Mouse (Mus musculus) heart, postnatal 36 days (tissue): ENCODE results near the gene Rnf216. TPM values are rescaled to one million over a fixed set of nuclear protein-coding genes. Genes with fewer than 3 reads are reported as not detected.

Experiments used
- DNase-seq, 2 experiments: peaks; one replicate each; pipeline ENCODE4 v3.0.0; 2021 to 2022
- intact Hi-C: fragments of 180-260 bp; cut with DNase I; formaldehyde crosslinking; loops from one replicate; pipeline ENCODE4 v1.15.1; 2025
- total RNA-seq, 2 experiments: library from RNA; stranded (reverse); gene quantifications; 2 replicates each; pipeline ENCODE4 v1.2.3; 2021

Gene Rnf216
- total RNA-seq, 2 experiments from 2014 or later, result 27.1 to 28.0 TPM

DNA sequence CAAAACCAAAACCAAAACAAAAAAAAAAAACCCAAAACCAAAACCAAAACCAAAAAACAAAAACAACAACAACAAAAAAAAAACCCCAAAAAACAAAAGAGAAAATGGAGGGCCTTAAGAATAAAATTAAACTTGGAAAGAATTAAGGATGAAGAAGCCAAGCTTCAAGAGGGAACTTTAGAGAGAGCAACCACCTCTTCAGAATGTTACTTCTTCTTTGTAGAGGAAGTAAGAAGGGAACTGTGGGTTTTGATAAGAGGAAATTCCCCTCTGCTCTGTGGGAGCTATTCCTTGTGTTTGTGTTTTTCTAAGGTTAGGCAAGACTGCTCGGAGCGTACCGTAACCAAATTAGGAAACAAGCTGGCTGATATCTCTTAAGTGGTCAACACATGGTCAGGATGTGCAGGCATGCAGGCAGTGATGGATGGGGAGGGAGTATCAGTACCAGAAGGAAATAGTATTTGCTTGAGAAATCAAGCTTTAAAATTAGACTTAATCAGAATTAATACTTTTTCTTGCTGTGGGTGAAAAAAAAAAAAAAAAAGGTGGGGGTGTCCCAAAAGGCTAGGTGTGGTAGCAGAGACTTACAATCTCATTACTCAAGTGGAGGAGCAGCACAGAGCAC is 57.2 kb downstream of the Rnf216 start:
- DNase-seq, result no peak
- intact Hi-C loops, result no loop called here

DNA sequence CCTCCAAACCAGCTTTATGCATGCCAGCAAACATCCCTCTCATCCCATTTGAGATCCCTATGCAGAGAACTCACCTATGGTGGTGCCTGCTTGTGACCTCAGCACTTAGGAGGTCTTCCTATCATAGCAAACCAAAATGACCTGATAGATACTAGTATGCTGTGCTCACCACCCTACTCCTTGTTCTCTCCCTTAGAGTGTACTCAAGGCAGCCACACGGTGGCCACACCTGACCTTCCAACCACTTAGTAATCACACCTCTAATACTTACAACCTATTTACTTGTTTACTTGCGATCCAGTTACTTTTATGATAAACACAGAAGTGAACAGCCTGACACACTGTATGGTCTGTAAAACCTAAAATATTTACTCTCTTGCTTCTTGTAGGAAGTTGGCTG is 58.1 kb downstream of the Rnf216 start:
- DNase-seq, result no peak
- intact Hi-C loops, result no loop called here

GRCm38 (mm10) chr5:143053132-143053972 is 59.4 kb downstream of the Rnf216 start:
- intact Hi-C loops, result no loop called here
- DNase-seq, result no peak

GRCm38 (mm10) chr5:143052677-143053076 is 60.1 kb downstream of the Rnf216 start:
- no peak for DNase-seq
- intact Hi-C loops, result no loop called here

DNA sequence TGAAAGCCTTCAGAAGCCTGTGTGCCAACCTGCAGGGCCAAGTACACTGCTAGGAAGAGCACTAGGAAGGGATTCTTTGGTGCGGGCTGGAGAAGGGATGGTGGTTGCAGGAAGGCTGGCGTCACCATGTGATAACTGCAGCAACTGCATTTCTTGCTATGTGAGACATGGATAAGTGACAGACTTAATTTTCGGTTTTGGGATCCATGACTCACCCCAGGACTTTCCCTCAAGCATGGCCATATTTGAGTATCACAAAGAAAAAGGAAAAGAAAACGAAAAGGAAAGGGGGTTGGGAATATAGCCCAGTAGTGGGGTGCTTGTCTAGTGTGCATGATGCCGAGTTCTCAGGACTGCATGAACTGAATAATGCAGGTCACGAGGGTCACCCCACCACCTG is 60.9 kb downstream of the Rnf216 start:
- DNase-seq, result no peak
- intact Hi-C loops, result no loop called here

DNA sequence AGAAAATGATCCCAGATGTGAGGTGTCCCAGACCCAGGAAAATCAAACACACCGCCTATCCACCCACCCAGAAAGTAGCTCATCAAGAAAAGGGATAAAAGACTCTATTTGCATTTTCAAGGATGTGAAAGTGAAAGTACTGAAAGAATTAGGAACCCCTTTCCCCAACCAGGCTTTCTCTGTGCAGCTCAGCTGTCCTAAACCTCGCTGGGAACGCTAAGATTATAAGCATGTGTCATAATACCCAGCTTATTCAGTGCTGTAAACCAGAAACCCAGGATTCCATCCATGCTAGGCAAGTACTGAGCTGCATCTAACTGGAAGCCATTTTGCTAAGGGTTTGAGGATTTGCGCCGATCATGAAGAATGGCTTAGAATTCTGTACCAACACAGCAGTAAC is 62.5 kb downstream of the Rnf216 start:
- intact Hi-C loops, result no loop called here
- DNase-seq, result no peak

DNA sequence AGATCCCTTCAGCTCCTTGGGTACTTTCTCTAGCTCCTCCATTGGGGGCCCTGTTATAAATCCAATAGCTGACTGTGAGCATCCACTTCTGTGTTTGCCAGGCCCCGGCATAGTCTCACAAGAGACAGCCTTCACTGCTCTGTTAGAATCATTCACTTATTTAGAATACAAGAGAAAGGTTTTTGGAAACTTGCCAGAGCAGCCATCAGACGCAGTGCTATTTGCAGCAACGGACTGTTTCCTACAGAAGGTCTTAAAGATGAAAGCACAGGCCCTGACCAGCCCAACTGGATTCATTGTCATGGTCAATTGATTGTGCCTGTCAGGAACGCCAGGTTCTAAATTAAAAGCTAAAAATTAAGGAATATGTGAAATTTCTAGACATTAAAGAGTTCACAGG is 63.0 kb downstream of the Rnf216 start:
- intact Hi-C loops, result no loop called here
- DNase-seq, result no peak

DNA sequence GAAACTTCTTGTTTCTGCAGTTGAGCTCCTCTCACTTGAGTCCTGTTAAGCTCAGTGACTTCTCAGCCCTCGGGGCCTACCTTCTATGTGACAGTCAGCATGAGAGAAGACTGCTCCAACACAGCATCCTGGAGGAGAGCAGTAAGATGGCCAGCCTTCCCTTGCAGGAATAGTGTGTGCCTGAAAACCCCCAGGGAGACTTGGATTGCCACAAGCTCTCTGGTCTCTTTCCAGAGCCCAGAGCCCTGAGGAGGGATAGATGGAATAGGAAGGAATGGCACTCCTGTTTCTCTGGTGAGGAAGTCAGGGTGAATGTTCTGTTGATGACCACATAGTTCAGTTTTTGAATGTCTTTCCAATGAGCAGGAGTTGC is 63.8 kb downstream of the Rnf216 start:
- no peak for DNase-seq
- intact Hi-C loops, result no loop called here

- DNase-seq, result no peak
- intact Hi-C loops, result no loop called here
These were observed 64.4 kb downstream of the Rnf216 start for GRCm38 (mm10) chr5:143048232-143049012.

GRCm38 (mm10) chr5:143047586-143047985 is 65.2 kb downstream of the Rnf216 start:
- no peak for DNase-seq
- intact Hi-C loops, result no loop called here

- DNase-seq, result no peak
- intact Hi-C loops, result loop anchor here (2.0 kb wide), 1 partner anchor 23 kb away; no protein-coding TSS in a partner anchor
These were observed 68.9 kb downstream of the Rnf216 start for GRCm38 (mm10) chr5:143043902-143044301.

GRCm38 (mm10) chr5:143043285-143043684 is 69.5 kb downstream of the Rnf216 start:
- DNase-seq, result peak in 1 of 2 experiments; percentile 19
- intact Hi-C loops, result loop anchor here (2.0 kb wide), 1 partner anchor 24 kb away; no protein-coding TSS in a partner anchor

- no peak for DNase-seq
- intact Hi-C loops, result no loop called here
These were observed 74.0 kb downstream of the Rnf216 start for GRCm38 (mm10) chr5:143038794-143039193.

GRCm38 (mm10) chr5:143037201-143037600 is 75.6 kb downstream of the Rnf216 start:
- intact Hi-C loops, result loop anchor here (1.0 to 2.0 kb wide), 2 partner anchors 101 to 158 kb away; no protein-coding TSS in a partner anchor
- DNase-seq, result no peak

DNA sequence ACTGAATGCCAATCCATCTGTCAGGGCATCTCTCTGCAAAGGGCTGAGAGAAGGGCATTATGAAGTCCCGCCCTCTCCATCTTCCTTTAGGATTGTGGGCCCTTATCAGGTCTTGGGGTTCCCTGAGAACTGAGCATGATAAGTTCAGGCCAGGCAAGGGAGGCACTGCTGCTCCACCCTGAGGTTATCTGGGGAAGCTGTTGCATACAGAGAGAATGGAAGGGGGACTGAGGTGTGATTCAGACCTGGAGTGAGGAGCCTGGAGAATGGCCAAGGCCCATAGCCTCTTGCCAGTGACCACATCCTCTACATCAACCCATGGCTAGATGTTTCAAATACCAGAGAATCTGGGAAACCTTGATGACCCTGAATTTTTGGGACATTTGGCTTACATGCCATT is 76.7 kb downstream of the Rnf216 start:
- no peak for DNase-seq
- intact Hi-C loops, result loop anchor here (2.0 kb wide), 1 partner anchor 157 kb away; no protein-coding TSS in a partner anchor

GRCm38 (mm10) chr5:143035271-143035670 is 77.5 kb downstream of the Rnf216 start:
- intact Hi-C loops, result no loop called here
- no peak for DNase-seq

- intact Hi-C loops, result no loop called here
- no peak for DNase-seq
These were observed 78.7 kb downstream of the Rnf216 start for GRCm38 (mm10) chr5:143034108-143034507.

- no peak for DNase-seq
- intact Hi-C loops, result no loop called here
These were observed 79.5 kb downstream of the Rnf216 start for GRCm38 (mm10) chr5:143033277-143033676.

DNA sequence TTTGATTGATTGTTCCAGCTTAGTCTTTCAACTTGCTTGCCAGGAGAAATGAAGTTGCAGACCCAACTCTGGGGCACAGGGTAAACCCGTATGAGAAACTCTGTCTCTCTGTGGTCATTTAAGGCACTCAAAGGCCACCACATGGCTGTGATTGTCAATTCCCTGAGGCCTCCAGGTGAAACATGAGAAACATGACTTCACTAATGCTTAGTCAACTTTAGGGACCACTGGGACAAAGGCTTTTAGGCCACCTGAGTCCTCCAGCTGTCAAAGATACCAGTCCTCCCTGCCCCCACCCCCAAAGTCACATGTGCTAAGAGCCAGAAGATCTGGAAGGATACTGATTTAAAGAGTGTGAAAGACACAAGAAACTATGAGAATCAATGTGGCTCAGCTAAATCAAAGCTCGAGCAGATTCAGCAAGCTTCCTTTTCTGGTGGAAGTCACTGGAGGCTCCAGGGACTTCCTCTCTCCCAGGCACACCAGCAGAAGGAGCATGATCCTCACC is 80.1 kb downstream of the Rnf216 start:
- intact Hi-C loops, result no loop called here
- no peak for DNase-seq

- no peak for DNase-seq
- intact Hi-C loops, result no loop called here
These were observed 81.1 kb downstream of the Rnf216 start for GRCm38 (mm10) chr5:143031681-143032080.

- no peak for DNase-seq
- intact Hi-C loops, result no loop called here
These were observed 81.6 kb downstream of the Rnf216 start for GRCm38 (mm10) chr5:143031193-143031592.
